Mouse (Mus musculus) spleen, adult 10 weeks (tissue): ENCODE data around the gene Gm10600. TPM values are rescaled to one million over a fixed set of nuclear protein-coding genes. Genes with fewer than 3 reads are reported as not detected.

Source experiments
- polyA plus RNA-seq: library from polyadenylated mRNA; stranded (reverse); fragments of 350-450 nt; fragmentation: Illumina TruSeq; extraction: RNeasy Lipid Tissue Mini Kit (QIAGEN cat#74804); gene quantifications from one replicate; pipeline ENCODE4 v1.2.3, GENCODE M21; 2015; ENCODE audit warnings: low replicate concordance; ENCODE audit not compliant: insufficient read depth

Gm10600 gene
- polyA plus RNA-seq = 1.5 TPM

DNA sequence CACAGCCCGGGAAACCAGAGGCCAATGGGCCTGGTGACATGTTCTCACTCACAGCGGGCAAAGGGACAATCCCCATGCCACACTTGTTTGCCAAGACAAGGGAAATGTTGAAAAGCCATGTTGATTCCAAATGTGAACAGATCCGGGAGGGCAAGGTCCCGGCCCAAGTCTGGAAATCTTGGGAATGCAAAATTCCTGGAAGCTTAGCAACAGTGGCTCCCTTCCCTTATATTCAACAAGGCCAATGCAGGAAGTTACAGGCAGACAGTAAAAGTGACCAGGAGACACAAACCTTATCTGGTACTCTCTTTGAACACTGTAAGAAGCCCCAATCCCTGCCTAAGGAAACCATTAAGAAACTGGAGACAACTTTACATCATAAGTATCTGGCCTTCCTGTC, at the start of gene Gm10600:
TSS of gene Gm10600 (plus strand) at position 301 of the 400 bp plus-strand sequence.

GRCm38 (mm10) chr4:42255467-42255866, 15.0 kb downstream of the Gm10600 start, which contains the start of gene Ccl21b:
TSS of gene Ccl21b (plus strand) at chr4:42255767.

Other genes with a start within 250 kb of the Gm10600 start
- not detected for gene Gm21093, start 205.9 kb upstream of the Gm10600 start, polyA plus RNA-seq
- gene Gm3893, start 149.4 kb upstream of the Gm10600 start, polyA plus RNA-seq = not detected
- not detected for gene Gm13304, start 125.8 kb upstream of the Gm10600 start, polyA plus RNA-seq
- not detected for gene Gm13306, start 87.2 kb upstream of the Gm10600 start, polyA plus RNA-seq
- 1.6 TPM for gene Gm13305, start 72.0 kb upstream of the Gm10600 start, polyA plus RNA-seq
- gene Ccl21b, start 15.1 kb downstream of the Gm10600 start, polyA plus RNA-seq = not detected
- gene Gm21953, start 53.6 kb downstream of the Gm10600 start, polyA plus RNA-seq = not detected
- gene Fam205a3, start 77.7 kb downstream of the Gm10600 start, polyA plus RNA-seq = not detected
- not detected for gene Gm21586, start 198.7 kb downstream of the Gm10600 start, polyA plus RNA-seq
- gene Gm2163, start 226.1 kb downstream of the Gm10600 start, polyA plus RNA-seq = 0.21 TPM